Mouse (Mus musculus): ENCODE measurements around the gene Prdx1. TPM values are rescaled to one million over a fixed set of nuclear protein-coding genes. Genes with fewer than 3 reads are reported as not detected.
A peak's percentile ranks its signal among the peaks of the same experiment; 100 is the strongest.

Gene Prdx1
- polyA plus RNA-seq (2015; fragmentation: Nextera tagmentation; extraction: Ambion mirVana) = 964 and 975 TPM in 2 replicates

DNA sequence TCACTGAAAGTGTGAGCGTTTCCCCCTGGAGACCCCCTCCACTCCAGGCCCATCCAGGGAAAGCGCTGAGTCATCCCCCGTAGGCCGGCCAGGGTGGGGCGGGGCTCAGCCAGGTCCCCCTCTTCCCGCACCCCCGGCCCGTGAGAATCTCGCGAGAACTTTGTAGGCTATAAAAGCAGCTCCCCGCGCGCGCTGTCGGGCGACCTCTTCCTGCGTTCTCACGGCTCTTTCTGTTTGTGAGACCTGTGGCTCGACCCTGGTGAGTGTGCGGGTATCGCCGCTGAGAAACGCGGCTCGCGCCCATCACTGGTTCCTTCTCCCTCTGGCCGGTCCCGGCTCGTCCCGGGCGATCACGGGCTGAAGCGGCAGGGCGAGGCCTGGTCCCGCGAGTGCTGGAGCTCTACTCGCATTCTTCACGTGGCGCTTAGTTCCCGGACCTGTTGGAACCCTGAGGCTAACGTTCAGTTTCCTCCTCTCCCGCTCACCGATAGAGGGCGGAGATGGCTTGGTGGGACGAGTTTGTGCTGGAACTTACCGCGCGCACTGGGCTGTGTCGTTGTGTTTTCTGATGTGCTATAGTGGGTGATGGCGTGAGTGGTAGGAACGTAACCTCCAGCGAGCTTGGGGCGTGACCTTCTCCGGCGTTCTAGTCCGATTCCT lies at the start of gene Prdx1:
Gene Prdx1, plus strand, starts transcription at position 143 of the 660 bp plus-strand sequence.
- H3K36me3 ChIP-seq (ENCODE audit: control insufficient read depth, insufficient read depth) = no peaks in the 10 kb centered on the region; the same call in 1 of the 2 replicates
- peak within 1 kb of the TSS; percentile 88 for H3K4me2 ChIP-seq (ENCODE audit: low read depth, low read length)
- H3K27ac ChIP-seq (ENCODE audit: low read length) = peak within 1 kb of the TSS; percentile 91
- peak; percentile 87 for ATAC-seq (ENCODE audit: low read depth)
- H3K27me3 ChIP-seq (ENCODE audit: control insufficient read depth, insufficient read depth, low read depth, low read length) = no peaks in the 10 kb centered on the region
- under 1% methylated on average over 56 of the region's 56 CpGs for WGBS (ENCODE audit: insufficient replicate concordance)
- H3K9me3 ChIP-seq (replicated peaks; ENCODE audit: control insufficient read depth, low read length) = no peaks in the 10 kb centered on the region
- H3K4me1 ChIP-seq (ENCODE audit: control insufficient read depth, low read depth, low read length) = peaks cover 37% of the 10 kb centered on the region
- H3K4me3 ChIP-seq (ENCODE audit: low read depth, low read length) = peak within 1 kb of the TSS; percentile 77
- peak within 1 kb of the TSS; percentile 78 for H3K9ac ChIP-seq (ENCODE audit: low read depth, low read length)

GRCm38 (mm10) chr4:116638821-116639220 lies 46.5 kb upstream of the Prdx1 start:
- 82% methylated on average over 6 of the region's 6 CpGs for WGBS (ENCODE audit: insufficient replicate concordance)
- peaks cover 53% of the 10 kb centered on the region for H3K36me3 ChIP-seq (ENCODE audit: control insufficient read depth, insufficient read depth)
- no peaks in the 10 kb centered on the region for H3K4me1 ChIP-seq (ENCODE audit: control insufficient read depth, low read depth, low read length)
- H3K9me3 ChIP-seq (replicated peaks; ENCODE audit: control insufficient read depth, low read length) = no peaks in the 10 kb centered on the region
- no peak overlapping the region for H3K4me3 ChIP-seq (ENCODE audit: low read depth, low read length)
- H3K27me3 ChIP-seq (ENCODE audit: control insufficient read depth, insufficient read depth, low read depth, low read length) = no peaks in the 10 kb centered on the region
- no peak for ATAC-seq (ENCODE audit: low read depth)
- H3K4me2 ChIP-seq (ENCODE audit: low read depth, low read length) = no peak overlapping the region
- no peak overlapping the region for H3K9ac ChIP-seq (ENCODE audit: low read depth, low read length)
- no peak overlapping the region for H3K27ac ChIP-seq (ENCODE audit: low read length)

- Histone ChIP-seq H3K4me1 (ENCODE audit: control insufficient read depth, low read depth, low read length) (no peaks in the 10 kb centered on the region; the same call in 1 of the 2 replicates), H3K27me3 (ENCODE audit: control insufficient read depth, insufficient read depth, low read depth, low read length) (no peaks in the 10 kb centered on the region), H3K9me3 (replicated peaks; ENCODE audit: control insufficient read depth, low read length) (no peaks in the 10 kb centered on the region), H3K27ac (ENCODE audit: low read length) (no peak overlapping the region), H3K36me3 (ENCODE audit: control insufficient read depth, insufficient read depth) (peaks cover 45% of the 10 kb centered on the region), H3K4me3 (ENCODE audit: low read depth, low read length) (no peak overlapping the region), H3K9ac (ENCODE audit: low read depth, low read length) (no peak overlapping the region), H3K4me2 (ENCODE audit: low read depth, low read length) (no peak overlapping the region)
- WGBS (ENCODE audit: insufficient replicate concordance) = 82% methylated on average over 1 of the region's 1 CpGs
- no peak for ATAC-seq (ENCODE audit: low read depth)
These were observed 43.3 kb upstream of the Prdx1 start for GRCm38 (mm10) chr4:116642071-116642470.

DNA sequence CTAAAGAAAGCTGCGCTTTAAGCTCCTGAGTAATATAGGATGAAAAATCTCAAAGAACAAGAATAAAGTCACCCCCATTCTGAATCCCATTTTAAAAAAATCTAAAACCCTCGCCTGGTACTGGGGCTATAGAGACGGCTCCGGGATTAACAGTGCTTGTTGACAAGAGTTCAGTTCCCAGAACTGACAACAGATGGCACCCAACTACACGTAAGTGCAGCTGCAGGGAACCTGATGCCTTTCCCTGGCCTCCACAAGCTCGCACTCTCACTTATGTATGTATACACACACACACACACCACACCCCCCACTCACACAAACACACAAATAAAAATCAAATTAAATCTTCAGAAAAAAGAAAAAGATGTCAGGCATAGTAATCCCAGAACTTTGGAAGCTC lies 41.0 kb upstream of the Prdx1 start:
- H3K4me1 ChIP-seq (ENCODE audit: control insufficient read depth, low read depth, low read length) = peaks cover 4% of the 10 kb centered on the region
- H3K27me3 ChIP-seq (ENCODE audit: control insufficient read depth, insufficient read depth, low read depth, low read length) = no peaks in the 10 kb centered on the region
- WGBS (ENCODE audit: insufficient replicate concordance) = 51% methylated on average over 6 of the region's 6 CpGs
- H3K9ac ChIP-seq (ENCODE audit: low read depth, low read length) = no peak overlapping the region
- no peak overlapping the region for H3K4me2 ChIP-seq (ENCODE audit: low read depth, low read length)
- ATAC-seq (ENCODE audit: low read depth) = no peak
- H3K9me3 ChIP-seq (replicated peaks; ENCODE audit: control insufficient read depth, low read length) = no peaks in the 10 kb centered on the region
- H3K4me3 ChIP-seq (ENCODE audit: low read depth, low read length) = no peak overlapping the region
- H3K36me3 ChIP-seq (ENCODE audit: control insufficient read depth, insufficient read depth) = peaks cover 32% of the 10 kb centered on the region
- H3K27ac ChIP-seq (ENCODE audit: low read length) = no peak overlapping the region

DNA sequence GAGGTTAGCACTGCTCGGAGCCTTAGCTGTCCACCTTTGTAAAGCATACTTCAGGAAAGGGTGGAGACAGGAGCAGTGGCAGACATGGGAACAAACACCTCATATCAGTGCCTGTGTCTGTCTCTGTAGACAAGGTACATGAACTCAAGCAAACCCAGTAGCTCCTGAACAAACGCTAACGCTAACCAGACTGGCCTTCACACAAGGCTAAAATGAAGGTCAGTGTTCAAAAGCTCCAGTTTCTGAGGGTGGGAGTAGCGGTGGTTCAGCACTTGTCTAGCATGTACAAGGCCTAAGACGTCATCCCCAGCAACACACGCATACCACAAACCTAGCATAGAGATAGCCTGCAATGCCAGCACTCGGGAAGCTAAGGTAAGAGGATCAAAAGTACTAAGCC lies 39.7 kb upstream of the Prdx1 start:
- Histone ChIP-seq H3K4me2 (ENCODE audit: low read depth, low read length) (no peak overlapping the region), H3K9me3 (replicated peaks; ENCODE audit: control insufficient read depth, low read length) (no peaks in the 10 kb centered on the region), H3K27ac (ENCODE audit: low read length) (no peak overlapping the region), H3K36me3 (ENCODE audit: control insufficient read depth, insufficient read depth) (peaks cover 24% of the 10 kb centered on the region), H3K4me1 (ENCODE audit: control insufficient read depth, low read depth, low read length) (peaks cover 17% of the 10 kb centered on the region), H3K9ac (ENCODE audit: low read depth, low read length) (no peak overlapping the region), H3K27me3 (ENCODE audit: control insufficient read depth, insufficient read depth, low read depth, low read length) (no peaks in the 10 kb centered on the region), H3K4me3 (ENCODE audit: low read depth, low read length) (no peak overlapping the region)
- WGBS (ENCODE audit: insufficient replicate concordance) = 69% methylated on average over 7 of the region's 7 CpGs
- ATAC-seq (ENCODE audit: low read depth) = no peak

GRCm38 (mm10) chr4:116649411-116649810 lies 35.9 kb upstream of the Prdx1 start:
- no peaks in the 10 kb centered on the region for H3K27me3 ChIP-seq (ENCODE audit: control insufficient read depth, insufficient read depth, low read depth, low read length)
- peaks cover 21% of the 10 kb centered on the region for H3K4me1 ChIP-seq (ENCODE audit: control insufficient read depth, low read depth, low read length)
- H3K4me2 ChIP-seq (ENCODE audit: low read depth, low read length) = peak overlapping the region; percentile 71
- WGBS (ENCODE audit: insufficient replicate concordance) = 84% methylated on average over 2 of the region's 2 CpGs
- no peak overlapping the region for H3K27ac ChIP-seq (ENCODE audit: low read length)
- H3K9me3 ChIP-seq (replicated peaks; ENCODE audit: control insufficient read depth, low read length) = no peaks in the 10 kb centered on the region
- no peak overlapping the region for H3K9ac ChIP-seq (ENCODE audit: low read depth, low read length)
- no peaks in the 10 kb centered on the region; the same call in 1 of the 2 replicates for H3K36me3 ChIP-seq (ENCODE audit: control insufficient read depth, insufficient read depth)
- no peak overlapping the region for H3K4me3 ChIP-seq (ENCODE audit: low read depth, low read length)
- ATAC-seq (ENCODE audit: low read depth) = no peak

- Histone ChIP-seq H3K27ac (ENCODE audit: low read length) (peak overlapping the region; percentile 87), H3K36me3 (ENCODE audit: control insufficient read depth, insufficient read depth) (no peaks in the 10 kb centered on the region; the same call in 1 of the 2 replicates), H3K4me1 (ENCODE audit: control insufficient read depth, low read depth, low read length) (peaks cover 27% of the 10 kb centered on the region), H3K4me2 (ENCODE audit: low read depth, low read length) (peak overlapping the region; percentile 71), H3K27me3 (ENCODE audit: control insufficient read depth, insufficient read depth, low read depth, low read length) (no peaks in the 10 kb centered on the region), H3K9me3 (replicated peaks; ENCODE audit: control insufficient read depth, low read length) (no peaks in the 10 kb centered on the region), H3K9ac (ENCODE audit: low read depth, low read length) (peak overlapping the region; percentile 83), H3K4me3 (ENCODE audit: low read depth, low read length) (peak overlapping the region; percentile 84)
- WGBS (ENCODE audit: insufficient replicate concordance) = 28% methylated on average over 5 of the region's 5 CpGs
- ATAC-seq (ENCODE audit: low read depth) = no peak
These were observed 35.0 kb upstream of the Prdx1 start for GRCm38 (mm10) chr4:116650365-116650764.

- Histone ChIP-seq H3K9me3 (replicated peaks; ENCODE audit: control insufficient read depth, low read length) (no peaks in the 10 kb centered on the region), H3K27me3 (ENCODE audit: control insufficient read depth, insufficient read depth, low read depth, low read length) (no peaks in the 10 kb centered on the region), H3K36me3 (ENCODE audit: control insufficient read depth, insufficient read depth) (no peaks in the 10 kb centered on the region), H3K4me1 (ENCODE audit: control insufficient read depth, low read depth, low read length) (peaks cover 31% of the 10 kb centered on the region), H3K4me3 (ENCODE audit: low read depth, low read length) (peak within 1 kb of the TSS; percentile 84), H3K4me2 (ENCODE audit: low read depth, low read length) (peak within 1 kb of the TSS; percentile 71), H3K27ac (ENCODE audit: low read length) (peak within 1 kb of the TSS; percentile 87), H3K9ac (ENCODE audit: low read depth, low read length) (peak within 1 kb of the TSS; percentile 83)
- ATAC-seq (ENCODE audit: low read depth) = peak; percentile 94
- WGBS (ENCODE audit: insufficient replicate concordance) = under 1% methylated on average over 39 of the region's 39 CpGs
These were observed 34.2 kb upstream of the Prdx1 start, which contains the start of gene Akr1a1 for GRCm38 (mm10) chr4:116650924-116651796. Akr1a1 (minus strand) TSS chr4:116651680.

GRCm38 (mm10) chr4:116651797-116652135 lies 33.6 kb upstream of the Prdx1 start:
- H3K4me2 ChIP-seq (ENCODE audit: low read depth, low read length) = peak overlapping the region; percentile 71
- peak overlapping the region; percentile 84 for H3K4me3 ChIP-seq (ENCODE audit: low read depth, low read length)
- no peaks in the 10 kb centered on the region for H3K36me3 ChIP-seq (ENCODE audit: control insufficient read depth, insufficient read depth)
- no peaks in the 10 kb centered on the region for H3K9me3 ChIP-seq (replicated peaks; ENCODE audit: control insufficient read depth, low read length)
- 10% methylated on average over 6 of the region's 6 CpGs for WGBS (ENCODE audit: insufficient replicate concordance)
- H3K4me1 ChIP-seq (ENCODE audit: control insufficient read depth, low read depth, low read length) = peaks cover 31% of the 10 kb centered on the region
- no peak overlapping the region; the same call in 1 of the 2 replicates for H3K27ac ChIP-seq (ENCODE audit: low read length)
- ATAC-seq (ENCODE audit: low read depth) = no peak
- no peaks in the 10 kb centered on the region for H3K27me3 ChIP-seq (ENCODE audit: control insufficient read depth, insufficient read depth, low read depth, low read length)
- peak overlapping the region; percentile 83 for H3K9ac ChIP-seq (ENCODE audit: low read depth, low read length)
